Comparison of ENCODE assay signal across 25 mouse cellular contexts in genomic region chr14:80479918-80480317, GRCm38 (mm10).
"Had no signal": no experiment of that assay in that cellular context is flagged by ENCODE, and none has a peak within 500 bp of the region (broad histone marks: within the 10 kb centered on the region; RNA-seq: fewer than 3 reads in every experiment).

No protein-coding gene starts in this region.

- H3K4me2 ChIP-seq: heart, embryonic 11.5 days; heart, embryonic 13.5 days; heart, embryonic 15.5 days; hindbrain, embryonic 13.5 days; hindbrain, embryonic 15.5 days; kidney, embryonic 15.5 days; limb, embryonic 13.5 days; limb, embryonic 15.5 days had no signal

- H3K27ac ChIP-seq: heart, adult 2 months; heart, embryonic 13.5 days; heart, embryonic 15.5 days; hindbrain, embryonic 13.5 days; hindbrain, embryonic 15.5 days; hindbrain, postnatal 0 days; kidney, embryonic 15.5 days; kidney, postnatal 0 days; limb, embryonic 13.5 days; limb, embryonic 15.5 days had no signal

- H3K4me3 ChIP-seq: heart, adult 2 months; heart, embryonic 13.5 days; heart, embryonic 15.5 days; hindbrain, embryonic 13.5 days; hindbrain, embryonic 15.5 days; kidney, embryonic 15.5 days; limb, embryonic 13.5 days; limb, embryonic 15.5 days had no signal

- H3K27me3 ChIP-seq: heart, embryonic 13.5 days; heart, embryonic 15.5 days; hindbrain, embryonic 13.5 days; hindbrain, embryonic 15.5 days; kidney, embryonic 15.5 days; limb, embryonic 13.5 days; limb, embryonic 15.5 days had no signal

- DNase-seq: gastrocnemius, postnatal 14 days; gastrocnemius, postnatal 36 days; heart, adult 11 months; heart, adult 2 months; heart, postnatal 14 days; heart, postnatal 36 days; kidney, adult 11 months; kidney, adult 2 months; kidney, adult 9 months; kidney, postnatal 14 days; kidney, postnatal 36 days; layer of hippocampus, adult 9-11 months; layer of hippocampus, postnatal 36 days; left cerebral cortex, postnatal 4 days had no signal

- ATAC-seq: hindbrain, postnatal 0 days; intestine, embryonic 16.5 days had no signal

- H3K9ac ChIP-seq: heart, embryonic 13.5 days; heart, embryonic 15.5 days; hindbrain, embryonic 13.5 days; hindbrain, embryonic 15.5 days; kidney, embryonic 15.5 days; limb, embryonic 13.5 days; limb, embryonic 15.5 days had no signal

- H3K36me3 ChIP-seq: heart, embryonic 13.5 days; heart, embryonic 15.5 days; hindbrain, embryonic 13.5 days; hindbrain, embryonic 15.5 days; kidney, embryonic 15.5 days; limb, embryonic 13.5 days; limb, embryonic 15.5 days had no signal

- H3K4me1 ChIP-seq: heart, embryonic 13.5 days; heart, embryonic 15.5 days; hindbrain, embryonic 13.5 days; hindbrain, embryonic 15.5 days; kidney, embryonic 15.5 days; limb, embryonic 13.5 days; limb, embryonic 15.5 days had no signal

- H3K9me3 ChIP-seq: heart, embryonic 13.5 days; heart, embryonic 15.5 days; hindbrain, embryonic 13.5 days; hindbrain, embryonic 15.5 days; kidney, embryonic 15.5 days; limb, embryonic 13.5 days; limb, embryonic 15.5 days had no signal
